Mouse (Mus musculus) midbrain, embryonic 10.5 days (tissue): ENCODE data around the gene Stk24. TPM values are rescaled to one million over a fixed set of nuclear protein-coding genes. Genes with fewer than 3 reads are reported as not detected.

ENCODE experiments used
- DNase-seq: peaks from one replicate; pipeline ENCODE4 v3.0.0-alpha.2; 2017; ENCODE audit warnings: low spot score
- H3K27ac ChIP-seq: fragments of 300-500 bp; sonication (generic); replicated peaks from 2 replicates; pipeline ENCODE4 v1.5.1; 2016; ENCODE audit warnings: mild to moderate bottlenecking
- H3K27me3 ChIP-seq: fragments of 300-500 bp; sonication (generic); 2 replicates; pipeline ENCODE4 v1.6.1; 2016; ENCODE audit warnings: low read depth, mild to moderate bottlenecking; ENCODE audit not compliant: poor library complexity, severe bottlenecking
- H3K36me3 ChIP-seq: fragments of 300-500 bp; sonication (generic); 2 replicates; pipeline ENCODE4 v1.6.1; 2016; ENCODE audit warnings: mild to moderate bottlenecking, moderate library complexity
- H3K4me1 ChIP-seq: fragments of 300-500 bp; sonication (generic); 2 replicates; pipeline ENCODE4 v1.6.1; 2016
- H3K4me3 ChIP-seq: fragments of 300-500 bp; sonication (generic); 2 replicates; pipeline ENCODE4 v1.5.1; 2016; ENCODE audit warnings: mild to moderate bottlenecking, moderate library complexity
- H3K9me3 ChIP-seq: fragments of 300-500 bp; sonication (generic); replicated peaks from 2 replicates; pipeline ENCODE4 v1.6.1; 2016; ENCODE audit warnings: mild to moderate bottlenecking
- WGBS: fragments of 180-500 bp; shearing (Covaris S2); methylation state at CpG from one replicate; pipeline ENCODE4 v1.1.7; 2016; 5-methylcytosine and 5-hydroxymethylcytosine counted together
- polyA plus RNA-seq: library from polyadenylated mRNA; unstranded; fragments of >200 nt; fragmentation: Nextera tagmentation; extraction: Ambion mirVana; gene quantifications from 2 replicates; pipeline ENCODE4 v1.2.1, GENCODE M21; 2016

Stk24 gene
- polyA plus RNA-seq, 1 experiment from 2014 or later: 36.8 TPM

- WGBS: 87% methylated on average over 13 of the region's 13 CpGs
- H3K36me3 ChIP-seq: peaks cover 7% of the 10 kb centered on the region; the same call in 1 of the 2 replicates
- DNase-seq: no peak
- no peaks in the 10 kb centered on the region for H3K27me3 ChIP-seq
- H3K4me1 ChIP-seq: peaks cover 21% of the 10 kb centered on the region
- no peak overlapping the region for H3K4me3 ChIP-seq
- H3K9me3 ChIP-seq: peaks cover 4% of the 10 kb centered on the region; the same call in 1 of the 2 replicates
- H3K27ac ChIP-seq: no peak overlapping the region
Measured at GRCm38 (mm10) chr14:121316631-121317311, 63.0 kb downstream of the Stk24 start.

- Histone ChIP-seq H3K4me1 (peaks cover 21% of the 10 kb centered on the region), H3K36me3 (peaks cover 3% of the 10 kb centered on the region; the same call in 1 of the 2 replicates), H3K9me3 (no peaks in the 10 kb centered on the region; the same call in 1 of the 2 replicates), H3K27ac (no peak overlapping the region), H3K27me3 (no peaks in the 10 kb centered on the region), H3K4me3 (no peak overlapping the region)
- 76% methylated on average over 5 of the region's 5 CpGs for WGBS
- no peak for DNase-seq
Measured at GRCm38 (mm10) chr14:121316136-121316535, 63.7 kb downstream of the Stk24 start.

- no peak for DNase-seq
- Histone ChIP-seq H3K36me3 (no peaks in the 10 kb centered on the region), H3K27ac (no peak overlapping the region), H3K9me3 (no peaks in the 10 kb centered on the region), H3K4me3 (no peak overlapping the region), H3K27me3 (no peaks in the 10 kb centered on the region), H3K4me1 (peaks cover 21% of the 10 kb centered on the region)
- 87% methylated on average over 3 of the region's 3 CpGs for WGBS
Measured at GRCm38 (mm10) chr14:121314934-121315333, 64.9 kb downstream of the Stk24 start.

- no peaks in the 10 kb centered on the region for H3K27me3 ChIP-seq
- H3K27ac ChIP-seq: no peak overlapping the region
- H3K4me1 ChIP-seq: peaks cover 21% of the 10 kb centered on the region
- no peaks in the 10 kb centered on the region for H3K36me3 ChIP-seq
- H3K9me3 ChIP-seq: no peaks in the 10 kb centered on the region
- 96% methylated on average over 10 of the region's 10 CpGs for WGBS
- no peak for DNase-seq
- H3K4me3 ChIP-seq: no peak overlapping the region
Measured at GRCm38 (mm10) chr14:121313283-121313682, 66.5 kb downstream of the Stk24 start.

GRCm38 (mm10) chr14:121311083-121311482 lies 68.7 kb downstream of the Stk24 start:
- H3K27me3 ChIP-seq: no peaks in the 10 kb centered on the region
- H3K4me1 ChIP-seq: peaks cover 14% of the 10 kb centered on the region; the same call in 1 of the 2 replicates
- WGBS: 86% methylated on average over 2 of the region's 2 CpGs
- DNase-seq: no peak
- peaks cover 10% of the 10 kb centered on the region for H3K36me3 ChIP-seq
- no peaks in the 10 kb centered on the region for H3K9me3 ChIP-seq
- no peak overlapping the region for H3K4me3 ChIP-seq
- no peak overlapping the region for H3K27ac ChIP-seq

GRCm38 (mm10) chr14:121310325-121311080 lies 69.3 kb downstream of the Stk24 start:
- H3K9me3 ChIP-seq: no peaks in the 10 kb centered on the region
- no peak for DNase-seq
- 84% methylated on average over 6 of the region's 6 CpGs for WGBS
- no peak overlapping the region for H3K27ac ChIP-seq
- peaks cover 10% of the 10 kb centered on the region for H3K36me3 ChIP-seq
- peaks cover 11% of the 10 kb centered on the region; the same call in 1 of the 2 replicates for H3K4me1 ChIP-seq
- no peaks in the 10 kb centered on the region for H3K27me3 ChIP-seq
- H3K4me3 ChIP-seq: no peak overlapping the region

- Histone ChIP-seq H3K36me3 (peaks cover 10% of the 10 kb centered on the region), H3K4me1 (0 out of 2 replicates have a peak, but pooled peaks cover 9% of the 10 kb centered on the region), H3K27ac (no peak overlapping the region), H3K9me3 (no peaks in the 10 kb centered on the region), H3K4me3 (no peak overlapping the region), H3K27me3 (no peaks in the 10 kb centered on the region)
- no peak for DNase-seq
- 77% methylated on average over 3 of the region's 3 CpGs for WGBS
Measured at GRCm38 (mm10) chr14:121309909-121310308, 69.9 kb downstream of the Stk24 start.

- WGBS: 69% methylated on average over 8 of the region's 8 CpGs
- no peaks in the 10 kb centered on the region for H3K27me3 ChIP-seq
- H3K4me3 ChIP-seq: no peak overlapping the region
- H3K4me1 ChIP-seq: 0 out of 2 replicates have a peak, but pooled peaks cover 12% of the 10 kb centered on the region
- no peaks in the 10 kb centered on the region for H3K9me3 ChIP-seq
- H3K27ac ChIP-seq: no peak overlapping the region
- H3K36me3 ChIP-seq: peaks cover 30% of the 10 kb centered on the region
- DNase-seq: no peak
Measured at GRCm38 (mm10) chr14:121305316-121306064, 74.3 kb downstream of the Stk24 start.

GRCm38 (mm10) chr14:121304523-121304922 lies 75.3 kb downstream of the Stk24 start:
- WGBS: 62% methylated on average over 7 of the region's 7 CpGs
- no peaks in the 10 kb centered on the region for H3K9me3 ChIP-seq
- H3K27ac ChIP-seq: no peak overlapping the region
- 0 out of 2 replicates have a peak, but pooled peaks cover 12% of the 10 kb centered on the region for H3K4me1 ChIP-seq
- H3K27me3 ChIP-seq: no peaks in the 10 kb centered on the region
- H3K4me3 ChIP-seq: no peak overlapping the region
- DNase-seq: no peak
- H3K36me3 ChIP-seq: peaks cover 39% of the 10 kb centered on the region

- H3K27me3 ChIP-seq: no peaks in the 10 kb centered on the region
- no peaks in the 10 kb centered on the region for H3K4me1 ChIP-seq
- H3K36me3 ChIP-seq: peaks cover 74% of the 10 kb centered on the region
Measured at GRCm38 (mm10) chr14:121299093-121299492, 80.7 kb downstream of the Stk24 start.

GRCm38 (mm10) chr14:121298537-121298936 lies 81.3 kb downstream of the Stk24 start:
- H3K4me3 ChIP-seq: no peak overlapping the region
- H3K9me3 ChIP-seq: no peaks in the 10 kb centered on the region
- H3K36me3 ChIP-seq: peaks cover 80% of the 10 kb centered on the region
- DNase-seq: no peak
- no peaks in the 10 kb centered on the region for H3K4me1 ChIP-seq
- H3K27me3 ChIP-seq: no peaks in the 10 kb centered on the region
- 91% methylated on average over 5 of the region's 5 CpGs for WGBS
- H3K27ac ChIP-seq: no peak overlapping the region

More at GRCm38 (mm10) chr14:121299093-121299492, 80.7 kb downstream of the Stk24 start:
- Histone ChIP-seq H3K9me3 (no peaks in the 10 kb centered on the region), H3K27ac (no peak overlapping the region), H3K4me3 (no peak overlapping the region)
- 97% methylated on average over 9 of the region's 9 CpGs for WGBS
- DNase-seq: no peak

- no peaks in the 10 kb centered on the region for H3K9me3 ChIP-seq
- no peak overlapping the region for H3K4me3 ChIP-seq
- H3K27me3 ChIP-seq: no peaks in the 10 kb centered on the region
- WGBS: 98% methylated on average over 6 of the region's 6 CpGs
- H3K27ac ChIP-seq: no peak overlapping the region
- H3K36me3 ChIP-seq: peaks cover 91% of the 10 kb centered on the region
- no peak for DNase-seq
- no peaks in the 10 kb centered on the region for H3K4me1 ChIP-seq
Measured at GRCm38 (mm10) chr14:121297103-121297502, 82.7 kb downstream of the Stk24 start.
